Mouse (Mus musculus) embryonic facial prominence, embryonic 14.5 days (tissue): ENCODE measurements around the gene Eme1. TPM values are rescaled to one million over a fixed set of nuclear protein-coding genes. Genes with fewer than 3 reads are reported as not detected.

Experiments
- ATAC-seq: fragments of 200-750 bp; cut with Nextera tagmentation; 2 replicates; pipeline ENCODE4 v1.8.0; 2017; ENCODE audit warnings: low read depth, moderate number of reproducible peaks, moderate TSS enrichment
- DNase-seq: peaks from one replicate; pipeline ENCODE4 v3.0.0-alpha.2; 2015; ENCODE audit warnings: low spot score
- H3K27ac ChIP-seq: fragments of 300-500 bp; sonication (generic); replicated peaks from 2 replicates; pipeline ENCODE4 v1.5.1; 2014; ENCODE audit warnings: low read depth, mild to moderate bottlenecking, low read length, moderate library complexity
- H3K27me3 ChIP-seq: fragments of 300-500 bp; sonication (generic); replicated peaks from 2 replicates; pipeline ENCODE4 v1.6.1; 2014; ENCODE audit warnings: low read length; ENCODE audit not compliant: control insufficient read depth, insufficient read depth
- H3K36me3 ChIP-seq: fragments of 300-500 bp; sonication (generic); 2 replicates; pipeline ENCODE4 v1.6.1; 2014; ENCODE audit warnings: low read length, mixed read lengths; ENCODE audit not compliant: control insufficient read depth, insufficient read depth
- H3K4me1 ChIP-seq: fragments of 300-500 bp; sonication (generic); 2 replicates; pipeline ENCODE4 v1.6.1; 2014; ENCODE audit warnings: antibody characterized with exemption, low read length; ENCODE audit not compliant: control insufficient read depth, insufficient read depth
- H3K4me2 ChIP-seq: fragments of 300-500 bp; sonication (generic); 2 replicates; pipeline ENCODE4 v1.6.1; 2014; ENCODE audit warnings: low read depth, mild to moderate bottlenecking, low read length, moderate library complexity, mixed read lengths
- H3K4me3 ChIP-seq: fragments of 300-500 bp; sonication (generic); 2 replicates; pipeline ENCODE4 v1.5.1; 2014; ENCODE audit warnings: low read depth, mild to moderate bottlenecking, low read length
- H3K9ac ChIP-seq: fragments of 300-500 bp; sonication (generic); 2 replicates; pipeline ENCODE4 v1.6.1; 2014; ENCODE audit warnings: low read depth, mild to moderate bottlenecking, low read length, moderate library complexity, mixed read lengths
- H3K9me3 ChIP-seq: fragments of 300-500 bp; sonication (generic); 2 replicates; pipeline ENCODE4 v1.6.1; 2016; ENCODE audit warnings: low read length; ENCODE audit not compliant: control insufficient read depth
- WGBS: fragments of 180-500 bp; shearing (Covaris S2); extraction: QIAGEN DNeasy Blood & Tissue Kit; methylation state at CpG from one replicate; pipeline ENCODE4 v1.1.7; 2014; 5-methylcytosine and 5-hydroxymethylcytosine counted together
- polyA plus RNA-seq: library from polyadenylated mRNA; unstranded; fragments of >200 nt; fragmentation: Nextera tagmentation; extraction: Ambion mirVana; gene quantifications from 2 replicates; pipeline ENCODE4 v1.2.1, GENCODE M21; 2014

The Eme1 gene
- polyA plus RNA-seq, 1 experiment from 2014 or later = 12.6 TPM

GRCm38 (mm10) chr11:94687178-94687577 is 33.4 kb upstream of the Eme1 start:
- DNase-seq (no peak), ATAC-seq (no peak)
- H3K27ac ChIP-seq = no peak overlapping the region
- no peaks in the 10 kb centered on the region for H3K36me3 ChIP-seq
- 78% methylated on average over 6 of the region's 6 CpGs for WGBS
- no peak overlapping the region for H3K4me2 ChIP-seq
- H3K4me3 ChIP-seq = no peak overlapping the region
- no peak overlapping the region for H3K9ac ChIP-seq
- no peaks in the 10 kb centered on the region for H3K27me3 ChIP-seq
- no peaks in the 10 kb centered on the region for H3K9me3 ChIP-seq
- no peaks in the 10 kb centered on the region for H3K4me1 ChIP-seq

- H3K4me2 ChIP-seq = no peak overlapping the region
- no peak for ATAC-seq
- H3K36me3 ChIP-seq = no peaks in the 10 kb centered on the region
- no peak overlapping the region for H3K27ac ChIP-seq
- DNase-seq = no peak
- no peaks in the 10 kb centered on the region for H3K27me3 ChIP-seq
- H3K9me3 ChIP-seq = 0 out of 2 replicates have a peak, but pooled peaks cover 3% of the 10 kb centered on the region
- 75% methylated on average over 7 of the region's 7 CpGs for WGBS
- H3K9ac ChIP-seq = no peak overlapping the region
- no peak overlapping the region for H3K4me3 ChIP-seq
- H3K4me1 ChIP-seq = peaks cover 10% of the 10 kb centered on the region; the same call in 1 of the 2 replicates
Observed at GRCm38 (mm10) chr11:94682427-94682826, 28.7 kb upstream of the Eme1 start.

- Histone ChIP-seq H3K4me3 (no peak overlapping the region), H3K27me3 (no peaks in the 10 kb centered on the region), H3K4me1 (peaks cover 10% of the 10 kb centered on the region; the same call in 1 of the 2 replicates), H3K27ac (no peak overlapping the region), H3K4me2 (no peak overlapping the region), H3K9ac (no peak overlapping the region), H3K9me3 (0 out of 2 replicates have a peak, but pooled peaks cover 3% of the 10 kb centered on the region), H3K36me3 (no peaks in the 10 kb centered on the region)
- 80% methylated on average over 4 of the region's 4 CpGs for WGBS
- DNase-seq = peak; percentile 11
- no peak for ATAC-seq
Observed at GRCm38 (mm10) chr11:94681640-94682039, 27.9 kb upstream of the Eme1 start.

GRCm38 (mm10) chr11:94680639-94681038 is 26.9 kb upstream of the Eme1 start:
- Histone ChIP-seq H3K4me1 (peaks cover 18% of the 10 kb centered on the region), H3K9ac (no peak overlapping the region), H3K27ac (no peak overlapping the region), H3K27me3 (no peaks in the 10 kb centered on the region), H3K4me2 (no peak overlapping the region), H3K4me3 (no peak overlapping the region), H3K36me3 (no peaks in the 10 kb centered on the region), H3K9me3 (0 out of 2 replicates have a peak, but pooled peaks cover 3% of the 10 kb centered on the region)
- no peak for DNase-seq
- no peak for ATAC-seq

GRCm38 (mm10) chr11:94677607-94678145 is 23.9 kb upstream of the Eme1 start:
- Histone ChIP-seq H3K9ac (peak overlapping the region; percentile 95), H3K4me2 (peak overlapping the region; percentile 91), H3K27me3 (no peaks in the 10 kb centered on the region), H3K4me3 (peak overlapping the region; percentile 98), H3K9me3 (0 out of 2 replicates have a peak, but pooled peaks cover 3% of the 10 kb centered on the region), H3K36me3 (no peaks in the 10 kb centered on the region), H3K4me1 (peaks cover 28% of the 10 kb centered on the region), H3K27ac (peak overlapping the region; percentile 71)
- DNase-seq (peak; percentile 30), ATAC-seq (no peak)
- 18% methylated on average over 15 of the region's 15 CpGs for whole genome bisulfite sequencing

- peak within 1 kb of the TSS; percentile 98 for H3K4me3 ChIP-seq
- H3K4me1 ChIP-seq = peaks cover 28% of the 10 kb centered on the region
- no peaks in the 10 kb centered on the region for H3K36me3 ChIP-seq
- under 1% methylated on average over 29 of the region's 82 CpGs for WGBS
- H3K27ac ChIP-seq = peak within 1 kb of the TSS; percentile 90
- peak within 1 kb of the TSS; percentile 95 for H3K9ac ChIP-seq
- peak; percentile 96 for DNase-seq
- H3K27me3 ChIP-seq = no peaks in the 10 kb centered on the region
- 0 out of 2 replicates have a peak, but pooled peaks cover 3% of the 10 kb centered on the region for H3K9me3 ChIP-seq
- ATAC-seq = peak; percentile 96
- peak within 1 kb of the TSS; percentile 91 for H3K4me2 ChIP-seq
Observed at GRCm38 (mm10) chr11:94676754-94677606, 23.2 kb upstream of the Eme1 start, which contains the start of gene Xylt2. TSS of gene Xylt2 (minus strand) at chr11:94677515.

GRCm38 (mm10) chr11:94676308-94676707 is 22.5 kb upstream of the Eme1 start:
- Histone ChIP-seq H3K4me3 (peak overlapping the region; percentile 98), H3K36me3 (no peaks in the 10 kb centered on the region), H3K9me3 (0 out of 2 replicates have a peak, but pooled peaks cover 3% of the 10 kb centered on the region), H3K9ac (peak overlapping the region; percentile 95), H3K27me3 (no peaks in the 10 kb centered on the region), H3K27ac (no peak overlapping the region), H3K4me2 (peak overlapping the region; percentile 91), H3K4me1 (peaks cover 28% of the 10 kb centered on the region)
- WGBS = 39% methylated on average over 4 of the region's 4 CpGs
- ATAC-seq (no peak), DNase-seq (peak; percentile 11)

- no peak overlapping the region for H3K4me3 ChIP-seq
- H3K4me2 ChIP-seq = peak overlapping the region; percentile 91; the same call in 1 of the 2 replicates
- H3K9ac ChIP-seq = peak overlapping the region; percentile 37; the same call in 1 of the 2 replicates
- 0 out of 2 replicates have a peak, but pooled peaks cover under 1% of the 10 kb centered on the region for H3K9me3 ChIP-seq
- ATAC-seq = no peak
- H3K36me3 ChIP-seq = peaks cover 6% of the 10 kb centered on the region
- whole genome bisulfite sequencing = 74% methylated on average over 5 of the region's 5 CpGs
- H3K4me1 ChIP-seq = peaks cover 28% of the 10 kb centered on the region
- no peaks in the 10 kb centered on the region for H3K27me3 ChIP-seq
- no peak overlapping the region for H3K27ac ChIP-seq
- DNase-seq = no peak
Observed at GRCm38 (mm10) chr11:94675446-94675845, 21.7 kb upstream of the Eme1 start.
